Mouse (Mus musculus): ENCODE measurements around the gene Tmem126a.

Tmem126a gene

GRCm38 (mm10) chr7:90456845-90457468 lies at the start of gene Tmem126a:
Tmem126a (minus strand) TSS chr7:90457229.
- DNase-seq (ENCODE audit: low read depth), result peak; percentile 91

GRCm38 (mm10) chr7:90482607-90483006 lies 25.6 kb upstream of the Tmem126a start:
- DNase-seq (ENCODE audit: low read depth), result no peak

- DNase-seq (ENCODE audit: low read depth), result peak; percentile 52
Observed at GRCm38 (mm10) chr7:90476313-90477245, 19.6 kb upstream of the Tmem126a start, which contains the start of gene Dlg2. Dlg2 (plus strand) TSS chr7:90476672.

- DNase-seq (ENCODE audit: low read depth), result peak; percentile 99
Observed at GRCm38 (mm10) chr7:90475793-90476312, 18.8 kb upstream of the Tmem126a start, which contains the start of gene Tmem126b. Tmem126b (minus strand) TSS chr7:90476001.

GRCm38 (mm10) chr7:90473511-90473910 lies 16.5 kb upstream of the Tmem126a start:
- peak; percentile 74 for DNase-seq (ENCODE audit: low read depth)

GRCm38 (mm10) chr7:90461441-90461840 lies 4.4 kb upstream of the Tmem126a start:
- DNase-seq (ENCODE audit: low read depth), result no peak

- DNase-seq (ENCODE audit: low read depth), result peak; percentile 68
Observed at GRCm38 (mm10) chr7:90460930-90461329, 3.9 kb upstream of the Tmem126a start.

GRCm38 (mm10) chr7:90460330-90460729 lies 3.3 kb upstream of the Tmem126a start:
- DNase-seq (ENCODE audit: low read depth), result no peak

GRCm38 (mm10) chr7:90457517-90457916 lies 488 bp upstream of the Tmem126a start:
- no peak for DNase-seq (ENCODE audit: low read depth)

GRCm38 (mm10) chr7:90456149-90456844 lies 732 bp downstream of the Tmem126a start:
- DNase-seq (ENCODE audit: low read depth), result no peak

GRCm38 (mm10) chr7:90444206-90444605 lies 12.8 kb downstream of the Tmem126a start:
- DNase-seq (ENCODE audit: low read depth), result peak; percentile 61

- peak; percentile 83 for DNase-seq (ENCODE audit: low read depth)
Observed at GRCm38 (mm10) chr7:90443101-90444091, 13.6 kb downstream of the Tmem126a start.

GRCm38 (mm10) chr7:90442518-90443080 lies 14.4 kb downstream of the Tmem126a start, which contains the start of gene Crebzf:
Crebzf (plus strand) TSS chr7:90442729.
- DNase-seq (ENCODE audit: low read depth), result peak; percentile 99

- no peak for DNase-seq (ENCODE audit: low read depth)
Observed at GRCm38 (mm10) chr7:90442070-90442469, 15.0 kb downstream of the Tmem126a start.

GRCm38 (mm10) chr7:90440044-90440443 lies 17.0 kb downstream of the Tmem126a start:
- DNase-seq (ENCODE audit: low read depth), result no peak

- DNase-seq (ENCODE audit: low read depth), result no peak
Observed at GRCm38 (mm10) chr7:90432221-90432620, 24.8 kb downstream of the Tmem126a start.

GRCm38 (mm10) chr7:90427006-90427405 lies 30.0 kb downstream of the Tmem126a start:
- no peak for DNase-seq (ENCODE audit: low read depth)

- peak; percentile 68 for DNase-seq (ENCODE audit: low read depth)
Observed at GRCm38 (mm10) chr7:90426020-90427001, 30.7 kb downstream of the Tmem126a start, which contains the start of gene Ccdc89. Ccdc89 (plus strand) TSS chr7:90426577.

GRCm38 (mm10) chr7:90409934-90410333 lies 47.1 kb downstream of the Tmem126a start:
- DNase-seq (ENCODE audit: low read depth), result peak; percentile 89

All from induced T-regulatory cell, adult 2 months (primary cell).